ENCODE assay signal across 10 mouse cellular contexts in genomic region chr4:115962671-115963412, GRCm38 (mm10). TPM values are rescaled to one million over a fixed set of nuclear protein-coding genes. Genes with fewer than 3 reads are reported as not detected.
DNase-seq lines count a peak whose midpoint lies in the region; ATAC-seq and TF ChIP-seq lines count a peak whose summit lies in the region.
"Had no signal": no experiment of that assay in that cellular context is flagged by ENCODE, and none has a peak within 500 bp of the region (broad histone marks: within the 10 kb centered on the region; RNA-seq: fewer than 3 reads in every experiment).

No protein-coding gene starts in this region.

- TF ChIP-seq EP300 in liver, embryonic 14.5 days (IDR thresholded peaks at IDR 0.05; ENCODE audit: low read depth): no peak

- TF ChIP-seq POLR2A in kidney, adult 2 months (IDR thresholded peaks at IDR 0.05; ENCODE audit: low read depth, low read length): no peak

- H3K9ac ChIP-seq in liver, embryonic 14.5 days (replicated peaks): no peak overlapping the region

- H3K4me2 ChIP-seq in liver, embryonic 14.5 days (ENCODE audit: low read depth): peak overlapping the region; percentile 58

- under 1% methylated on average over 79 of the region's 79 CpGs for WGBS in kidney, adult 2 months
- under 1% methylated on average over 79 of the region's 79 CpGs for WGBS in liver, embryonic 14.5 days (ENCODE audit: insufficient replicate concordance)

- peak; percentile 21 for DNase-seq in kidney, adult 2 months
- DNase-seq in kidney, adult 8-10 months: no peak
- DNase-seq in adrenal gland, postnatal 25 days: peak; percentile 29
- peak; percentile 11 for DNase-seq in kidney, adult 9 months
- no peak for DNase-seq in liver, embryonic 14.5 days (ENCODE audit: low read depth in 3 of 3, low spot score in 3 of 3)
- peak; percentile 26 for DNase-seq in naive thymus-derived CD4-positive, alpha-beta T cell, adult 2 months (ENCODE audit: low read depth)
- DNase-seq in yolk sac, embryonic 10.5 days (ENCODE audit: low spot score): peak; percentile 57

- ATAC-seq in frontal cortex, adult (ENCODE audit: low TSS enrichment): peak; percentile 73
- no peak for ATAC-seq in liver, embryonic 14.5 days (ENCODE audit: insufficient read depth)

- no peak overlapping the region for H3K27ac ChIP-seq in kidney, adult 2 months (ENCODE audit: insufficient read depth, low read depth, low read length)
- no peak overlapping the region for H3K27ac ChIP-seq in liver, embryonic 14.5 days
- H3K27ac ChIP-seq: macrophage had no signal

- H3K27me3 ChIP-seq in kidney, adult 2 months (replicated peaks; ENCODE audit: control insufficient read depth, insufficient read depth, low read length): peaks cover 7% of the 10 kb centered on the region
- H3K27me3 ChIP-seq in liver, embryonic 14.5 days (ENCODE audit: control insufficient read depth, insufficient read depth, low read length): peaks cover 57% of the 10 kb centered on the region

- H3K4me3 ChIP-seq in kidney, adult 2 months (ENCODE audit: insufficient read depth, low read depth, low read length): peak overlapping the region; percentile 51
- H3K4me3 ChIP-seq in liver, embryonic 14.5 days (ENCODE audit: insufficient read depth in 1 of 2, low read depth in 2 of 2, low read length in 2 of 2): peak overlapping the region; percentile 31 to 51; a peak in 3 of 4 replicates

- TF ChIP-seq CTCF in kidney, adult 2 months (conservative IDR thresholded peaks at IDR 0.05; ENCODE audit: insufficient read depth, insufficient read length, low read depth, low read length): no peak
- no peak for TF ChIP-seq CTCF in liver, embryonic 14.5 days (IDR thresholded peaks at IDR 0.05; ENCODE audit: low read depth)

- H3K36me3 ChIP-seq in kidney, adult 2 months (ENCODE audit: control insufficient read depth, insufficient read depth, low read length): no peaks in the 10 kb centered on the region
- H3K36me3 ChIP-seq in liver, embryonic 14.5 days (replicated peaks; ENCODE audit: control insufficient read depth, insufficient read depth, low read depth): no peaks in the 10 kb centered on the region

- H3K9me3 ChIP-seq in liver, embryonic 14.5 days (ENCODE audit: control insufficient read depth, low read length): no peaks in the 10 kb centered on the region

- H3K4me1 ChIP-seq in kidney, adult 2 months (ENCODE audit: control insufficient read depth, insufficient read depth, low read length): peaks cover 2% of the 10 kb centered on the region; the same call in 1 of the 2 replicates
- H3K4me1 ChIP-seq in liver, embryonic 14.5 days (replicated peaks; ENCODE audit: control insufficient read depth in 2 of 2, insufficient read depth in 2 of 2, low read length in 1 of 2): no peaks in the 10 kb centered on the region

RNA-seq across cellular contexts. Expression of gene Dmbx1, which starts 23.1 kb away (rescaled TPM):
- polyA plus RNA-seq in kidney, adult 2 months (2012; rRNA removed): not detected in 2 replicates
- not detected in 2 replicates for total RNA-seq in adrenal gland, postnatal 25 days (2021)
- not detected in 2 replicates for polyA plus RNA-seq in liver, embryonic 14.5 days (2012; rRNA removed)
- polyA plus RNA-seq in liver, embryonic 14.5 days (2014; fragmentation: Nextera tagmentation; extraction: Ambion mirVana): not detected in 2 replicates
- total RNA-seq: adrenal gland, postnatal 4 days had no signal
- polyA plus RNA-seq: macrophage had no signal

RNA-seq across cellular contexts. Expression of gene Faah, which starts 54.9 kb away (rescaled TPM):
- polyA plus RNA-seq in kidney, adult 2 months (2012; rRNA removed): 34.7 and 38.6 TPM in 2 replicates
- total RNA-seq in adrenal gland, postnatal 25 days (2021): 3.6 and 4.2 TPM in 2 replicates
- 4.0 and 4.1 TPM in 2 replicates for polyA plus RNA-seq in liver, embryonic 14.5 days (2012; rRNA removed)
- 3.8 and 5.4 TPM in 2 replicates for polyA plus RNA-seq in liver, embryonic 14.5 days (2014; fragmentation: Nextera tagmentation; extraction: Ambion mirVana)

Comparison
In these comparisons a context has a peak if more than half of its experiments do, and no peak if none do; other contexts are left out.
1. DNase-seq: peak in kidney, adult 2 months (single experiment), adrenal gland, postnatal 25 days (single experiment), kidney, adult 9 months (single experiment), naive thymus-derived CD4-positive, alpha-beta T cell, adult 2 months (single experiment) and yolk sac, embryonic 10.5 days (single experiment); none in kidney, adult 8-10 months (0 of 2) and liver, embryonic 14.5 days (0 of 3).